Mouse (Mus musculus): ENCODE results near the gene Tmem132d. TPM values are rescaled to one million over a fixed set of nuclear protein-coding genes. Genes with fewer than 3 reads are reported as not detected.
A peak's percentile ranks its signal among the peaks of the same experiment; 100 is the strongest.
"Not testable (repeated sequence)": the region's sequence is repeated elsewhere in the genome, so short reads cannot be mapped to it uniquely, and the experiment has no call there.

Gene Tmem132d
- polyA plus RNA-seq, 1 experiment from 2014 or later = 1.7 TPM

- Histone ChIP-seq H3K4me2 (no peak overlapping the region), H3K36me3 (no peaks in the 10 kb centered on the region), H3K9me3 (no peaks in the 10 kb centered on the region), H3K9ac (no peak overlapping the region), H3K27me3 (no peaks in the 10 kb centered on the region), H3K27ac (replicated peaks) (no peak overlapping the region), H3K4me3 (no peak overlapping the region), H3K4me1 (replicated peaks) (no peaks in the 10 kb centered on the region)
- ATAC-seq (ENCODE audit: low read depth) = no peak
- WGBS = 83% methylated on average over 3 of the region's 3 CpGs
These were observed 625.5 kb downstream of the Tmem132d start for GRCm38 (mm10) chr5:127807419-127807818.

GRCm38 (mm10) chr5:127806850-127807249 lies 626.0 kb downstream of the Tmem132d start:
- WGBS = 85% methylated on average over 12 of the region's 12 CpGs
- H3K4me1 ChIP-seq (replicated peaks) = no peaks in the 10 kb centered on the region
- no peak for ATAC-seq (ENCODE audit: low read depth)
- no peaks in the 10 kb centered on the region for H3K36me3 ChIP-seq
- H3K27me3 ChIP-seq = no peaks in the 10 kb centered on the region
- H3K27ac ChIP-seq (replicated peaks) = no peak overlapping the region
- no peak overlapping the region for H3K4me3 ChIP-seq
- no peaks in the 10 kb centered on the region for H3K9me3 ChIP-seq
- H3K9ac ChIP-seq = no peak overlapping the region
- no peak overlapping the region for H3K4me2 ChIP-seq

GRCm38 (mm10) chr5:127800907-127801306 lies 632.0 kb downstream of the Tmem132d start:
- WGBS = 44% methylated on average over 4 of the region's 4 CpGs
- Histone ChIP-seq H3K4me3 (no peak overlapping the region), H3K27ac (replicated peaks) (no peak overlapping the region), H3K4me2 (no peak overlapping the region), H3K27me3 (no peaks in the 10 kb centered on the region), H3K9ac (no peak overlapping the region), H3K9me3 (no peaks in the 10 kb centered on the region), H3K4me1 (replicated peaks) (peaks cover 16% of the 10 kb centered on the region), H3K36me3 (no peaks in the 10 kb centered on the region)
- ATAC-seq (ENCODE audit: low read depth) = no peak

GRCm38 (mm10) chr5:127781221-127781620 lies 651.7 kb downstream of the Tmem132d start:
- peak overlapping the region; percentile 23; the same call in 1 of the 2 replicates for H3K27ac ChIP-seq (replicated peaks)
- 42% methylated on average over 5 of the region's 5 CpGs for WGBS
- ATAC-seq (ENCODE audit: low read depth) = no peak

GRCm38 (mm10) chr5:127775749-127776148 lies 657.1 kb downstream of the Tmem132d start:
- Histone ChIP-seq H3K4me3 (no peak overlapping the region), H3K36me3 (no peaks in the 10 kb centered on the region), H3K9ac (no peak overlapping the region), H3K27ac (replicated peaks) (no peak overlapping the region), H3K4me1 (replicated peaks) (no peaks in the 10 kb centered on the region), H3K9me3 (peaks cover 6% of the 10 kb centered on the region; the same call in 1 of the 2 replicates), H3K27me3 (no peaks in the 10 kb centered on the region), H3K4me2 (no peak overlapping the region)
- ATAC-seq (ENCODE audit: low read depth) = no peak
- 73% methylated on average over 7 of the region's 7 CpGs for WGBS

More at GRCm38 (mm10) chr5:127781221-127781620, 651.7 kb downstream of the Tmem132d start:
- Histone ChIP-seq H3K36me3 (no peaks in the 10 kb centered on the region), H3K27me3 (no peaks in the 10 kb centered on the region), H3K9me3 (peaks cover 6% of the 10 kb centered on the region; the same call in 1 of the 2 replicates), H3K4me2 (no peak overlapping the region), H3K9ac (no peak overlapping the region), H3K4me1 (replicated peaks) (no peaks in the 10 kb centered on the region), H3K4me3 (no peak overlapping the region)

- H3K27me3 ChIP-seq = no peaks in the 10 kb centered on the region
- H3K36me3 ChIP-seq = no peaks in the 10 kb centered on the region
- peaks cover 7% of the 10 kb centered on the region; the same call in 1 of the 2 replicates for H3K4me1 ChIP-seq (replicated peaks)
- no peaks in the 10 kb centered on the region for H3K9me3 ChIP-seq
- no peak overlapping the region for H3K9ac ChIP-seq
- H3K4me3 ChIP-seq = no peak overlapping the region
- ATAC-seq (ENCODE audit: low read depth) = no peak
- H3K4me2 ChIP-seq = no peak overlapping the region
- H3K27ac ChIP-seq (replicated peaks) = no peak overlapping the region
- WGBS = 86% methylated on average over 4 of the region's 4 CpGs
These were observed 674.3 kb downstream of the Tmem132d start for GRCm38 (mm10) chr5:127758576-127758975.

GRCm38 (mm10) chr5:127756671-127757423 lies 676.0 kb downstream of the Tmem132d start:
- Histone ChIP-seq H3K4me3 (no peak overlapping the region), H3K4me1 (replicated peaks) (peaks cover 11% of the 10 kb centered on the region), H3K4me2 (no peak overlapping the region), H3K9ac (no peak overlapping the region), H3K27me3 (no peaks in the 10 kb centered on the region), H3K9me3 (no peaks in the 10 kb centered on the region), H3K36me3 (no peaks in the 10 kb centered on the region), H3K27ac (replicated peaks) (no peak overlapping the region)
- ATAC-seq (ENCODE audit: low read depth) = no peak
- 88% methylated on average over 4 of the region's 4 CpGs for WGBS

- Histone ChIP-seq H3K4me1 (replicated peaks) (peaks cover 19% of the 10 kb centered on the region), H3K4me3 (no peak overlapping the region), H3K27me3 (no peaks in the 10 kb centered on the region), H3K36me3 (no peaks in the 10 kb centered on the region), H3K9ac (no peak overlapping the region), H3K27ac (replicated peaks) (no peak overlapping the region), H3K4me2 (no peak overlapping the region), H3K9me3 (no peaks in the 10 kb centered on the region)
- whole genome bisulfite sequencing = 83% methylated on average over 3 of the region's 3 CpGs
- ATAC-seq (ENCODE audit: low read depth) = no peak
These were observed 676.9 kb downstream of the Tmem132d start for GRCm38 (mm10) chr5:127756011-127756410.

- H3K4me1 ChIP-seq (replicated peaks) = peaks cover 23% of the 10 kb centered on the region
These were observed 677.3 kb downstream of the Tmem132d start for GRCm38 (mm10) chr5:127755594-127755993.

GRCm38 (mm10) chr5:127751262-127751975 lies 681.5 kb downstream of the Tmem132d start:
- peaks cover 23% of the 10 kb centered on the region for H3K4me1 ChIP-seq (replicated peaks)
- H3K4me2 ChIP-seq = peak overlapping the region; percentile 20
- H3K27ac ChIP-seq (replicated peaks) = no peak overlapping the region
- ATAC-seq (ENCODE audit: low read depth) = peak; percentile 53
- no peak overlapping the region for H3K4me3 ChIP-seq
- 26% methylated on average over 20 of the region's 20 CpGs for WGBS
- no peaks in the 10 kb centered on the region for H3K36me3 ChIP-seq
- no peak overlapping the region for H3K9ac ChIP-seq
- H3K27me3 ChIP-seq = no peaks in the 10 kb centered on the region
- H3K9me3 ChIP-seq = no peaks in the 10 kb centered on the region

More at GRCm38 (mm10) chr5:127755594-127755993, 677.3 kb downstream of the Tmem132d start:
- no peaks in the 10 kb centered on the region for H3K9me3 ChIP-seq
- no peak overlapping the region for H3K4me3 ChIP-seq
- no peak overlapping the region for H3K9ac ChIP-seq
- no peaks in the 10 kb centered on the region for H3K36me3 ChIP-seq
- no peak overlapping the region for H3K4me2 ChIP-seq
- H3K27me3 ChIP-seq = no peaks in the 10 kb centered on the region
- no peak overlapping the region for H3K27ac ChIP-seq (replicated peaks)
- ATAC-seq (ENCODE audit: low read depth) = no peak
- WGBS = 43% methylated on average over 4 of the region's 4 CpGs

GRCm38 (mm10) chr5:127749540-127749939 lies 683.3 kb downstream of the Tmem132d start:
- not testable (repeated sequence) for H3K36me3 ChIP-seq; H3K9me3 ChIP-seq; ATAC-seq (ENCODE audit: low read depth); H3K27ac ChIP-seq (replicated peaks); H3K9ac ChIP-seq; H3K27me3 ChIP-seq; H3K4me3 ChIP-seq; H3K4me2 ChIP-seq
- WGBS = 94% methylated on average over 3 of the region's 3 CpGs
- peaks cover 15% of the 10 kb centered on the region for H3K4me1 ChIP-seq (replicated peaks)

GRCm38 (mm10) chr5:127741331-127741730 lies 691.5 kb downstream of the Tmem132d start:
- Histone ChIP-seq H3K9ac (no peak overlapping the region), H3K4me1 (replicated peaks) (0 out of 2 replicates have a peak, but pooled peaks cover 6% of the 10 kb centered on the region), H3K4me3 (no peak overlapping the region), H3K9me3 (no peaks in the 10 kb centered on the region), H3K27ac (replicated peaks) (no peak overlapping the region), H3K36me3 (no peaks in the 10 kb centered on the region), H3K27me3 (no peaks in the 10 kb centered on the region), H3K4me2 (no peak overlapping the region)
- no peak for ATAC-seq (ENCODE audit: low read depth)
- 74% methylated on average over 16 of the region's 16 CpGs for WGBS
